23 mouse cellular contexts compared by ENCODE assay signal in genomic region chr6:50460646-50461045, GRCm38 (mm10). TPM values are rescaled to one million over a fixed set of nuclear protein-coding genes. Genes with fewer than 3 reads are reported as not detected.
DNase-seq lines count a peak whose midpoint lies in the region; TF ChIP-seq lines count a peak whose summit lies in the region.
"Had no signal": no experiment of that assay in that cellular context is flagged by ENCODE, and none has a peak within 500 bp of the region (broad histone marks: within the 10 kb centered on the region; RNA-seq: fewer than 3 reads in every experiment).

No protein-coding gene starts in this region.

- TF ChIP-seq CTCF in small intestine, adult 2 months (IDR thresholded peaks at IDR 0.05; ENCODE audit: extremely low read depth, insufficient read length, insufficient replicate concordance, low read depth, low read length), result no peak

- WGBS in small intestine, adult 2 months, result 52% methylated on average over 5 of the region's 5 CpGs

- no peaks in the 10 kb centered on the region for H3K27me3 ChIP-seq in small intestine, adult 2 months (ENCODE audit: control insufficient read depth, insufficient read depth, low read length)
- H3K27me3 ChIP-seq: heart, embryonic 12.5 days; heart, embryonic 15.5 days had no signal

- intact Hi-C loops in heart, postnatal 14 days (cut with DNase I), result no loop called here

- no peak for TF ChIP-seq POLR2A in small intestine, adult 2 months (IDR thresholded peaks at IDR 0.05; ENCODE audit: low read depth, low read length)

- peaks cover 23% of the 10 kb centered on the region for H3K4me1 ChIP-seq in small intestine, adult 2 months (ENCODE audit: control insufficient read depth, insufficient read depth, insufficient read length, low read length)
- H3K4me1 ChIP-seq: heart, embryonic 12.5 days had no signal

- peak; percentile 80 for DNase-seq in heart, adult 11 months
- no peak for DNase-seq in heart, postnatal 14 days
- DNase-seq in layer of hippocampus, adult 11-12 months (ENCODE audit: low spot score), result peak; percentile 36
- DNase-seq in layer of hippocampus, postnatal 36 days, result no peak
- DNase-seq in layer of hippocampus, adult 9-11 months, result peak; percentile 57
- DNase-seq in layer of hippocampus, adult 9-10 months (ENCODE audit: low spot score), result no peak
- no peak for DNase-seq in retina, embryonic 14.5 days (ENCODE audit: low spot score)
- DNase-seq: adrenal gland, adult 2 months; adrenal gland, postnatal 14 days; cerebellum, adult 18-20 months; cerebellum, adult 9-10 months; cerebellum, postnatal 14 days; gastrocnemius, adult 2 months; gastrocnemius, postnatal 14 days; heart, adult 18-20 months; heart, postnatal 10 days; heart, postnatal 4 days had no signal

- peak overlapping the region; percentile 72 for H3K27ac ChIP-seq in small intestine, adult 2 months (ENCODE audit: insufficient read depth, low read depth, low read length)
- H3K27ac ChIP-seq: forebrain, embryonic 10.5 days; gastrocnemius, adult 2 months; heart, embryonic 15.5 days; hindbrain, embryonic 14.5 days; hindbrain, postnatal 0 days had no signal

- no peak overlapping the region for H3K4me3 ChIP-seq in small intestine, adult 2 months (ENCODE audit: low read depth, low read length)
- H3K4me3 ChIP-seq: forebrain, embryonic 10.5 days; gastrocnemius, adult 2 months; heart, embryonic 12.5 days; heart, embryonic 15.5 days had no signal

- no peaks in the 10 kb centered on the region for H3K36me3 ChIP-seq in small intestine, adult 2 months (ENCODE audit: control insufficient read depth, insufficient read depth, low read length)
- H3K36me3 ChIP-seq: forebrain, embryonic 10.5 days; heart, embryonic 12.5 days; heart, embryonic 15.5 days had no signal

RNA-seq across cellular contexts. Expression of gene Osbpl3, which starts 4.6 kb away (rescaled TPM):
- total RNA-seq in heart, postnatal 14 days (2021), result 10 to 100 TPM; 27.5 to 36.0 TPM
- total RNA-seq in layer of hippocampus, postnatal 36 days (2021), result 10 to 100 TPM; 18.2 to 22.5 TPM
- 6.8 and 13.9 TPM in 2 replicates for polyA plus RNA-seq in small intestine, adult 2 months (2012; rRNA removed)

Comparison
In these comparisons a context has a peak if more than half of its experiments do, and no peak if none do; other contexts are left out.
1. DNase-seq: peak in heart, adult 11 months (single experiment), layer of hippocampus, adult 11-12 months (single experiment) and layer of hippocampus, adult 9-11 months (single experiment); none in heart, postnatal 14 days (0 of 2), layer of hippocampus, postnatal 36 days (0 of 2), layer of hippocampus, adult 9-10 months (single experiment) and retina, embryonic 14.5 days (single experiment).